In the genomic region with DNA sequence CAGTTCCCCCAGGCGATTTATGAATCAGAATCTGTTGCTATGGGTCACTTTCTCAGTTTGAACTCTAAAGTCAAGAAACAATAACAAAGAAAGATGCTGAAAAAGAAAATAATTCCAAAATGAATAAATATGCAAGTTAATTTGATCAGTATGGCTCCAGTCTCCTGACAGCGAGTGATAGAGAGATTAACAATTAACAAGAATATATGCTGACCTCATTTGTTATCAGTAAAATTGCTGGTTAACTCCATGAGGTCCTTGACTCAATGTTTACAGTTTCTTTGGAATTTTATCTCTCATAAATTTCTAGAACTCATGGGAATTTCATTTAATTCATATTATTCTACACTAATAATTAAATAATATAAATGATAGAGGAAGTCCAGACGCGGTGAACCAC, we compare ENCODE assay signal across 33 mouse cellular contexts.
"Had no signal": no experiment of that assay in that cellular context is flagged by ENCODE, and none has a peak within 500 bp of the region (broad histone marks: within the 10 kb centered on the region; RNA-seq: fewer than 3 reads in every experiment).

No protein-coding gene starts in this region.

- DNase-seq: left cerebral cortex, postnatal 4 days; liver; liver, embryonic 13.5 days; liver, postnatal 0 days; lung, adult 18-20 months; lung, adult 2 months; lung, embryonic 14.5 days; lung, postnatal 10 days; lung, postnatal 14 days; lung, postnatal 36 days; lung, postnatal 4 days; midbrain, embryonic 14.5 days had no signal

- H3K9me3 ChIP-seq: limb, embryonic 10.5 days; limb, embryonic 12.5 days; limb, embryonic 13.5 days; limb, embryonic 15.5 days; liver, embryonic 12.5 days; liver, embryonic 13.5 days; liver, embryonic 15.5 days; lung, embryonic 15.5 days; midbrain, embryonic 10.5 days; midbrain, embryonic 12.5 days; midbrain, embryonic 13.5 days; midbrain, embryonic 15.5 days; neural tube, embryonic 12.5 days; neural tube, embryonic 13.5 days had no signal

- H3K27ac ChIP-seq: limb, embryonic 10.5 days; limb, embryonic 12.5 days; limb, embryonic 13.5 days; limb, embryonic 15.5 days; liver, embryonic 12.5 days; liver, embryonic 13.5 days; liver, embryonic 14.5 days; liver, embryonic 15.5 days; lung, embryonic 15.5 days; macrophage; midbrain, embryonic 10.5 days; midbrain, embryonic 12.5 days; midbrain, embryonic 13.5 days; midbrain, embryonic 15.5 days; neural tube, embryonic 12.5 days; neural tube, embryonic 13.5 days had no signal

- H3K4me1 ChIP-seq: limb, embryonic 10.5 days; limb, embryonic 12.5 days; limb, embryonic 13.5 days; limb, embryonic 15.5 days; liver, embryonic 12.5 days; liver, embryonic 13.5 days; liver, embryonic 15.5 days; lung, embryonic 15.5 days; megakaryocyte, embryonic 14.5 days; midbrain, embryonic 10.5 days; midbrain, embryonic 12.5 days; midbrain, embryonic 13.5 days; midbrain, embryonic 15.5 days; neural tube, embryonic 12.5 days; neural tube, embryonic 13.5 days had no signal

- H3K4me2 ChIP-seq: limb, embryonic 12.5 days; limb, embryonic 13.5 days; limb, embryonic 15.5 days; liver, embryonic 11.5 days; liver, embryonic 12.5 days; liver, embryonic 13.5 days; liver, embryonic 15.5 days; lung, embryonic 14.5 days; lung, embryonic 15.5 days; midbrain, embryonic 11.5 days; midbrain, embryonic 12.5 days; midbrain, embryonic 13.5 days; midbrain, embryonic 15.5 days; neural tube, embryonic 12.5 days; neural tube, embryonic 13.5 days had no signal

- H3K27me3 ChIP-seq: limb, embryonic 12.5 days; limb, embryonic 13.5 days; limb, embryonic 15.5 days; liver, embryonic 12.5 days; liver, embryonic 13.5 days; liver, embryonic 15.5 days; lung, embryonic 15.5 days; megakaryocyte, embryonic 14.5 days; midbrain, embryonic 12.5 days; midbrain, embryonic 13.5 days; midbrain, embryonic 15.5 days; neural tube, embryonic 12.5 days; neural tube, embryonic 13.5 days had no signal

- ATAC-seq: liver, embryonic 12.5 days; liver, postnatal 0 days; lung, postnatal 0 days; midbrain, embryonic 13.5 days; midbrain, embryonic 15.5 days; midbrain, embryonic 16.5 days had no signal

- H3K36me3 ChIP-seq: limb, embryonic 10.5 days; limb, embryonic 12.5 days; limb, embryonic 13.5 days; limb, embryonic 15.5 days; liver, embryonic 12.5 days; liver, embryonic 13.5 days; liver, embryonic 15.5 days; lung, embryonic 15.5 days; midbrain, embryonic 10.5 days; midbrain, embryonic 12.5 days; midbrain, embryonic 13.5 days; midbrain, embryonic 15.5 days; neural tube, embryonic 12.5 days; neural tube, embryonic 13.5 days had no signal

- H3K9ac ChIP-seq: limb, embryonic 12.5 days; limb, embryonic 13.5 days; limb, embryonic 15.5 days; liver, embryonic 12.5 days; liver, embryonic 13.5 days; liver, embryonic 14.5 days; liver, embryonic 15.5 days; liver, postnatal 0 days; lung, embryonic 14.5 days; lung, embryonic 15.5 days; midbrain, embryonic 12.5 days; midbrain, embryonic 13.5 days; midbrain, embryonic 15.5 days; neural tube, embryonic 12.5 days; neural tube, embryonic 13.5 days had no signal

- H3K4me3 ChIP-seq: limb, embryonic 10.5 days; limb, embryonic 12.5 days; limb, embryonic 13.5 days; limb, embryonic 15.5 days; liver, embryonic 12.5 days; liver, embryonic 13.5 days; liver, embryonic 15.5 days; lung, embryonic 15.5 days; megakaryocyte, embryonic 14.5 days; midbrain, embryonic 10.5 days; midbrain, embryonic 12.5 days; midbrain, embryonic 13.5 days; midbrain, embryonic 15.5 days; myocyte; neural tube, embryonic 12.5 days; neural tube, embryonic 13.5 days had no signal
